Mouse (Mus musculus): ENCODE data around the gene Rbbp5. TPM values are rescaled to one million over a fixed set of nuclear protein-coding genes. Genes with fewer than 3 reads are reported as not detected.

Rbbp5 gene
- total RNA-seq, 2 experiments from 2014 or later: 33.6 to 39.9 TPM

- DNase-seq (ENCODE audit: low spot score in 2 of 2): no peak
Observed at GRCm38 (mm10) chr1:132483759-132484158, 6.6 kb downstream of the Rbbp5 start.

- DNase-seq (ENCODE audit: low spot score in 2 of 2): no peak
Observed at GRCm38 (mm10) chr1:132500535-132500934, 23.4 kb downstream of the Rbbp5 start.

GRCm38 (mm10) chr1:132505155-132505554 lies 28.0 kb downstream of the Rbbp5 start:
- no peak for DNase-seq (ENCODE audit: low spot score in 2 of 2)

- DNase-seq (ENCODE audit: low spot score in 2 of 2): no peak
Observed at GRCm38 (mm10) chr1:132506058-132506457, 28.9 kb downstream of the Rbbp5 start, which contains the start of gene Tmem81. Tmem81 (plus strand) TSS chr1:132506230.

- DNase-seq (ENCODE audit: low spot score in 2 of 2): no peak
Observed at GRCm38 (mm10) chr1:132506656-132507055, 29.5 kb downstream of the Rbbp5 start.

- no peak for DNase-seq (ENCODE audit: low spot score in 2 of 2)
Observed at GRCm38 (mm10) chr1:132509771-132510170, 32.6 kb downstream of the Rbbp5 start.

GRCm38 (mm10) chr1:132511521-132511920 lies 34.4 kb downstream of the Rbbp5 start:
- no peak for DNase-seq (ENCODE audit: low spot score in 2 of 2)

- DNase-seq (ENCODE audit: low spot score in 2 of 2): no peak
Observed at GRCm38 (mm10) chr1:132512106-132512505, 34.9 kb downstream of the Rbbp5 start.

- no peak for DNase-seq (ENCODE audit: low spot score in 2 of 2)
Observed at GRCm38 (mm10) chr1:132515339-132515738, 38.2 kb downstream of the Rbbp5 start.

GRCm38 (mm10) chr1:132516776-132517175 lies 39.6 kb downstream of the Rbbp5 start:
- no peak for DNase-seq (ENCODE audit: low spot score in 2 of 2)

GRCm38 (mm10) chr1:132518621-132519020 lies 41.5 kb downstream of the Rbbp5 start:
- DNase-seq (ENCODE audit: low spot score in 2 of 2): no peak

GRCm38 (mm10) chr1:132519734-132520133 lies 42.6 kb downstream of the Rbbp5 start:
- DNase-seq (ENCODE audit: low spot score in 2 of 2): no peak

- peak; percentile 29 to 43 for DNase-seq (ENCODE audit: low spot score in 2 of 2)
Observed at GRCm38 (mm10) chr1:132520764-132521163, 43.6 kb downstream of the Rbbp5 start.

GRCm38 (mm10) chr1:132523048-132523447 lies 45.9 kb downstream of the Rbbp5 start:
- DNase-seq (ENCODE audit: low spot score in 2 of 2): no peak

GRCm38 (mm10) chr1:132523920-132524319 lies 46.8 kb downstream of the Rbbp5 start:
- no peak for DNase-seq (ENCODE audit: low spot score in 2 of 2)

- peak in 1 of 2 experiments; percentile 30 for DNase-seq (ENCODE audit: low spot score in 2 of 2)
Observed at GRCm38 (mm10) chr1:132525832-132526231, 48.7 kb downstream of the Rbbp5 start.

- no peak for DNase-seq (ENCODE audit: low spot score in 2 of 2)
Observed at GRCm38 (mm10) chr1:132528071-132528470, 50.9 kb downstream of the Rbbp5 start.

GRCm38 (mm10) chr1:132528647-132529334 lies 51.6 kb downstream of the Rbbp5 start:
- DNase-seq (ENCODE audit: low spot score in 2 of 2): no peak

- DNase-seq (ENCODE audit: low spot score in 2 of 2): no peak
Observed at GRCm38 (mm10) chr1:132530631-132531191, 53.5 kb downstream of the Rbbp5 start.

- DNase-seq (ENCODE audit: low spot score in 2 of 2): no peak
Observed at GRCm38 (mm10) chr1:132532521-132532920, 55.4 kb downstream of the Rbbp5 start.

GRCm38 (mm10) chr1:132533840-132534239 lies 56.7 kb downstream of the Rbbp5 start:
- DNase-seq (ENCODE audit: low spot score in 2 of 2): no peak

GRCm38 (mm10) chr1:132535541-132535940 lies 58.4 kb downstream of the Rbbp5 start:
- no peak for DNase-seq (ENCODE audit: low spot score in 2 of 2)

- no peak for DNase-seq (ENCODE audit: low spot score in 2 of 2)
Observed at GRCm38 (mm10) chr1:132536416-132536815, 59.3 kb downstream of the Rbbp5 start.

All from adrenal gland, postnatal 4 days (tissue).